Mouse (Mus musculus): Measurements from ENCODE around the gene Rbfox1. TPM values are rescaled to one million over a fixed set of nuclear protein-coding genes. Genes with fewer than 3 reads are reported as not detected.

Rbfox1 gene
- total and polyA plus RNA-seq, 2 experiments from 2014 or later: 129 to 214 TPM

DNA sequence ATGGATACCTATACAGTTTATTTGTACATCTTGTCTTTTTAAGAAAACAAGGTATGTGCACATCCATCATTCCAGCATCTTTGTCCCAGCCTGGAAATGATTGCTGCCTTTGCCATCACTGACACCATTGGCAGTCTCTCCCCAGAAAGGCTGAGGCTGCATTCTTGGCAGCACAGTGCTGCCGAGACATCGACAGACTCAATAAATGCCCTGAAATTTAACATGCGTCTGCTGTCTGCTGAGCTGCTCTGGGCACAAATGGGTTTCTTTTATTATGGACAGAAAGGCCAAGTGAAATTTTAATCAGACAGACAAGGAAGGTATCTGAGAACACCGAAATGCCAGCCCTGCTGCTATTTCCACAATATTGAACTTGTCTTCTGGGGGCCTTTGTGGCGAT is 761.8 kb downstream of the Rbfox1 start:
- no peaks in the 10 kb centered on the region for H3K4me1 ChIP-seq (ENCODE audit: insufficient read depth)
- no peak overlapping the region for H3K27ac ChIP-seq (ENCODE audit: low read depth, low read length)
- ATAC-seq (peak; percentile 58; the same call in 1 of the 2 replicates), DNase-seq (peak; percentile 33)
- no peak overlapping the region for H3K9ac ChIP-seq
- no peaks in the 10 kb centered on the region for H3K27me3 ChIP-seq (ENCODE audit: insufficient read depth, low read length)
- H3K36me3 ChIP-seq (ENCODE audit: insufficient read depth): no peaks in the 10 kb centered on the region
- 16% methylated on average over 5 of the region's 5 CpGs for WGBS
- H3K4me2 ChIP-seq (ENCODE audit: low read depth): no peak overlapping the region
- no peaks in the 10 kb centered on the region for H3K9me3 ChIP-seq (ENCODE audit: low read length)
- no peak overlapping the region for H3K4me3 ChIP-seq (ENCODE audit: low read depth, low read length)
- TF ChIP-seq CTCF (IDR thresholded peaks at IDR 0.05; ENCODE audit: low read depth): no peak

DNA sequence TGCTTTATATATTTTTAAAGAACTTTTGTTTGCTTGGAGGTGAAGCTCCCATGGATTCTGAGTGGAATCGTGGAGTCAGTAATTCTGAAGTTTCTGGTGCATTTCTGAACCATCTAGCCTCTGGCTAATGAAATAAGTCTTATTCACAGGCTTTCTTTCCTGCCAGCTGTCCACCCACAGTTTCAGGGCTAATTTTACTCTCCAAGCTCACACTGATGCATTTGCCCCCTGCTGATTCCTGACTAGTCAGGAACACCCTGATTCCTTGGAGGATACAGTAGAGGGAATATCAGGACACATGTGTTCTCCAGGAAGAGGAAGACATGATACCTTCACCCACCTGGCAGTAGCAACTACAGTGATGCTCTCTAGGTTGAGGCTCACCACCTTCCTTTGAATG is 763.6 kb downstream of the Rbfox1 start:
- Histone ChIP-seq H3K9ac (no peak overlapping the region), H3K9me3 (ENCODE audit: low read length) (no peaks in the 10 kb centered on the region), H3K27me3 (ENCODE audit: insufficient read depth, low read length) (no peaks in the 10 kb centered on the region), H3K4me1 (ENCODE audit: insufficient read depth) (no peaks in the 10 kb centered on the region), H3K36me3 (ENCODE audit: insufficient read depth) (no peaks in the 10 kb centered on the region), H3K4me3 (ENCODE audit: low read depth, low read length) (no peak overlapping the region), H3K4me2 (ENCODE audit: low read depth) (no peak overlapping the region), H3K27ac (ENCODE audit: low read depth, low read length) (no peak overlapping the region)
- ATAC-seq: no peak
- 83% methylated on average over 1 of the region's 1 CpGs for WGBS
- TF ChIP-seq CTCF (IDR thresholded peaks at IDR 0.05; ENCODE audit: low read depth): no peak
- DNase-seq: no peak

DNA sequence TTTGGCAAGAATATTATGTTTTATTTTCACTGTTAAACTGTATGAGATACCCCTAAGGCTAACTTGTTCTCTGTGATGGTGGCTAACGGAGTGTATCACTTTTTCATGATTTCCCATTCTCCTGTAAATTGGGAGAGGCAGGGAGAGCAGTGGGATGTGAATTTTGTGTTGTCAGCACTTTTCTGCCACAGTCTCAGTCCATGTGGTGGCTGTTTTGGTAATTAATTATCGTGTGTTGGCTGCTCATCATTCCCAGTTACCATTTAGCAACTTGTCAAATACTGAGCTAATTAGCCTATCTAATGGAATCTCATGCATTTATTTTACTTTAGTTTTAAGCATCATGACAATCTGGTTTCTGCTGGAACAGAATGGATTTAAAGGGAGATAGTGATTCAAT is 773.4 kb downstream of the Rbfox1 start:
- DNase-seq: peak; percentile 50
- Histone ChIP-seq H3K4me2 (ENCODE audit: low read depth) (no peak overlapping the region), H3K4me1 (ENCODE audit: insufficient read depth) (no peaks in the 10 kb centered on the region), H3K27me3 (ENCODE audit: insufficient read depth, low read length) (no peaks in the 10 kb centered on the region), H3K27ac (ENCODE audit: low read depth, low read length) (no peak overlapping the region), H3K4me3 (ENCODE audit: low read depth, low read length) (no peak overlapping the region), H3K36me3 (ENCODE audit: insufficient read depth) (no peaks in the 10 kb centered on the region), H3K9ac (no peak overlapping the region), H3K9me3 (ENCODE audit: low read length) (no peaks in the 10 kb centered on the region)
- TF ChIP-seq CTCF (IDR thresholded peaks at IDR 0.05; ENCODE audit: low read depth): no peak
- peak; percentile 65 for ATAC-seq
- WGBS: 34% methylated on average over 2 of the region's 2 CpGs

DNA sequence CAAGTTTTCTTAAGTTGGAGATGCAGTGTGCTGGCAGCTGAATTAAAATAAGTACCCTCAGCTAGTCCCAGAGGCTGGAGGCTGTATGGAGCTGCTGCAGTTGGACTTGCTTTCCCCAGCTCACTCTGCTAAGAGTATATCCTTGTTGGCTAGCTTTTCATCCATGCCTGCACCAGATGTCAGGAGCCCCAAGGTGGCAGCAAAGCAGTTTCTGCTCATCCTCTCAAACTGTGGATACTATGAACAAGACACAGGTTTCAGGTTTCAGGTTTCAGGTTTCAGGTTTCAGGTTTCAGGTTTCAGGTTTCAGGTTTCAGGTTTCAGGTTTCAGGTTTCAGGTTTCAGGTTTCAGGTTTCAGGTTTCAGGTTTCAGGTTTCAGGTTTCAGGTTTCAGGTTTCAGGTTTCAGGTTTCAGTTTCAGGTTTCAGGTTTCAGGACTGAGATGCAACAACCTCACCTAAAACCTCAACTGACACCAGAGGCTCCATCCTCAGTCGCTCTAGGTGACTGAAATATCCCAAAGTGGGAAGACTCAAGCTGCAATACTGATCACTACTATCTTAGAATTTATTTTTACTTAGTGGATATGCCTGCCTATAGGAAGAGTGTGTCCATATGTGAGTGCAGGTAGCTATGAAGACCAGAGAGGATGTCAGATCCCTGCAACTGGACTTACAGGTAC is 801.1 kb downstream of the Rbfox1 start:
- DNase-seq: no peak
- WGBS: 89% methylated on average over 1 of the region's 1 CpGs
- Histone ChIP-seq H3K9me3 (ENCODE audit: low read length) (no peaks in the 10 kb centered on the region), H3K27me3 (ENCODE audit: insufficient read depth, low read length) (no peaks in the 10 kb centered on the region), H3K4me1 (ENCODE audit: insufficient read depth) (no peaks in the 10 kb centered on the region), H3K9ac (no peak overlapping the region), H3K4me3 (ENCODE audit: low read depth, low read length) (no peak overlapping the region), H3K4me2 (ENCODE audit: low read depth) (no peak overlapping the region), H3K36me3 (ENCODE audit: insufficient read depth) (no peaks in the 10 kb centered on the region), H3K27ac (ENCODE audit: low read depth, low read length) (no peak overlapping the region)
- peak; percentile 25; the same call in 1 of the 2 replicates for TF ChIP-seq CTCF (IDR thresholded peaks at IDR 0.05; ENCODE audit: low read depth)
- ATAC-seq: no peak

DNA sequence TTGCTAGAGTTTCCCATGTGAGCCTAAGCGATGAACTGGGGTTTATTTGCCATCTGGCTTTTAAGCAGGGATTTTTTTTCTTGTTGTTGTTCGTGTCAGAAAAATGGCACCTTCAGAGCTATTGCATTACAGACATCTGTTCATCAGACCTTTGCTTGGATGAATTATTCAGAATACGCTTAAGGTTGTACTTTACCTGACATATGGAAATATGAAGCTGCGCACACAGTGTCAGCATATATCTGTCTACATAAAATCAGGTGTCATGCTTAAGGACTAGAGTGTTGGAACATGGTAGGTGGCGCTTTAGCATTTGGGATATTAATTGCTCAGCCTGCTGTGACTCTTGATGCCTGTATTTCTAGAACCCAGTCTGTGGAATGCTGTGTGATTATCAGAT is 819.7 kb downstream of the Rbfox1 start:
- 0 out of 2 replicates have a peak, but pooled peaks have one; percentile 2 for TF ChIP-seq CTCF (IDR thresholded peaks at IDR 0.05; ENCODE audit: low read depth)
- no peaks in the 10 kb centered on the region for H3K9me3 ChIP-seq (ENCODE audit: low read length)
- H3K4me3 ChIP-seq (ENCODE audit: low read depth, low read length): no peak overlapping the region
- no peak overlapping the region for H3K9ac ChIP-seq
- H3K27ac ChIP-seq (ENCODE audit: low read depth, low read length): no peak overlapping the region
- no peaks in the 10 kb centered on the region for H3K36me3 ChIP-seq (ENCODE audit: insufficient read depth)
- H3K27me3 ChIP-seq (ENCODE audit: insufficient read depth, low read length): no peaks in the 10 kb centered on the region
- WGBS: 60% methylated on average over 5 of the region's 5 CpGs
- ATAC-seq (peak; percentile 14; the same call in 1 of the 2 replicates), DNase-seq (peak; percentile 22)
- no peak overlapping the region for H3K4me2 ChIP-seq (ENCODE audit: low read depth)
- H3K4me1 ChIP-seq (ENCODE audit: insufficient read depth): no peaks in the 10 kb centered on the region

DNA sequence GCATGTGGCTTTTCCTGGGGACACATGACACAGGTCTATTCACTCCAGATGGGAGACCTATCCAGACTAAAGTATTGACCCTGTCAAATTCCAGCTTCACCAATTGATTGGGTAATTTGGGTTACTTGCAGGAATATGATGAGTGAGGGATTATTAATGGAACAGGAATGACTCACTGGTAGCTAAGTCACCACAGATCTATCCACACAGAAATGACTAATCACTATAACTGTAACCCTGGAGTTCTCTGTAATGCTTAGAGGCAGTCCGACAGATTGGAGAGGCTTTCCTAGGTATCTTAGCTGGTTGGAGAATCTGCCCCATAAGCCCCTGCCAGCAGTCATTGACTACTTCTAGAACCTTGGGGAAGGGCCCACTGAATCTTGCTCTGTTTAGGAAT is 827.2 kb downstream of the Rbfox1 start:
- Histone ChIP-seq H3K27ac (ENCODE audit: low read depth, low read length) (no peak overlapping the region), H3K4me1 (ENCODE audit: insufficient read depth) (no peaks in the 10 kb centered on the region), H3K36me3 (ENCODE audit: insufficient read depth) (no peaks in the 10 kb centered on the region), H3K9me3 (ENCODE audit: low read length) (no peaks in the 10 kb centered on the region), H3K4me2 (ENCODE audit: low read depth) (no peak overlapping the region), H3K27me3 (ENCODE audit: insufficient read depth, low read length) (no peaks in the 10 kb centered on the region), H3K4me3 (ENCODE audit: low read depth, low read length) (no peak overlapping the region), H3K9ac (no peak overlapping the region)
- no peak for TF ChIP-seq CTCF (IDR thresholded peaks at IDR 0.05; ENCODE audit: low read depth)
- WGBS: 97% methylated on average over 1 of the region's 1 CpGs
- ATAC-seq (no peak), DNase-seq (no peak)

DNA sequence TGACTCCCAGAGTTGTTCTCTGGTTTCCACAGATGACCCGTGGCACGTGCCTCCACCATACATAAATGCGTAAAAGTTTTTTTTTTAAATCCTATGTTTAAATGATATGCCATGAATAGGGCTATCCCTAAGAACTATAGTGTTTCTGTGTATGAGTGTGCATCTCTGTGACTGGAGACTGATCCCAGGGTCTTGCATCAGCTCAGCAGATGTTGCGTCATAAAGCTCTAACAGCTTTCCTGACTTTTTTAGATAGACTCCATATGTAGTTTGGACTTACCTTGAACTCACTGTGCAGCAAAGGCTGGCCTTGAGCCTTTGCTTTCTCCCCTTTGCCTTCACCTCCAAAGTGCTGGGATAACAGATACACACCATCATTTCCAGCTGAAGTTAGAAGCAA is 830.1 kb downstream of the Rbfox1 start:
- Histone ChIP-seq H3K4me2 (ENCODE audit: low read depth) (no peak overlapping the region), H3K36me3 (ENCODE audit: insufficient read depth) (no peaks in the 10 kb centered on the region), H3K27me3 (ENCODE audit: insufficient read depth, low read length) (no peaks in the 10 kb centered on the region), H3K4me3 (ENCODE audit: low read depth, low read length) (no peak overlapping the region), H3K4me1 (ENCODE audit: insufficient read depth) (no peaks in the 10 kb centered on the region), H3K9me3 (ENCODE audit: low read length) (no peaks in the 10 kb centered on the region), H3K27ac (ENCODE audit: low read depth, low read length) (no peak overlapping the region), H3K9ac (no peak overlapping the region)
- TF ChIP-seq CTCF (IDR thresholded peaks at IDR 0.05; ENCODE audit: low read depth): no peak
- DNase-seq (no peak), ATAC-seq (no peak)
- WGBS: 95% methylated on average over 4 of the region's 4 CpGs

All from forebrain, postnatal 0 days (tissue).